Mouse (Mus musculus) gonadal fat pad, adult 2 months (tissue): ENCODE data around the gene Cyb5r1. TPM values are rescaled to one million over a fixed set of nuclear protein-coding genes. Genes with fewer than 3 reads are reported as not detected.

Experiments
- DNase-seq: peaks from one replicate; pipeline ENCODE4 v3.0.0-alpha.2; 2012; ENCODE audit warnings: low read depth
- polyA plus RNA-seq: library from polyadenylated mRNA; depleted of rRNA; stranded (reverse); fragments of >200 nt; gene quantifications from 2 replicates; pipeline ENCODE4 v1.2.3, GENCODE M21; 2012; rRNA removed

Gene Cyb5r1
- polyA plus RNA-seq, 1 experiment = 52.5 TPM

DNA sequence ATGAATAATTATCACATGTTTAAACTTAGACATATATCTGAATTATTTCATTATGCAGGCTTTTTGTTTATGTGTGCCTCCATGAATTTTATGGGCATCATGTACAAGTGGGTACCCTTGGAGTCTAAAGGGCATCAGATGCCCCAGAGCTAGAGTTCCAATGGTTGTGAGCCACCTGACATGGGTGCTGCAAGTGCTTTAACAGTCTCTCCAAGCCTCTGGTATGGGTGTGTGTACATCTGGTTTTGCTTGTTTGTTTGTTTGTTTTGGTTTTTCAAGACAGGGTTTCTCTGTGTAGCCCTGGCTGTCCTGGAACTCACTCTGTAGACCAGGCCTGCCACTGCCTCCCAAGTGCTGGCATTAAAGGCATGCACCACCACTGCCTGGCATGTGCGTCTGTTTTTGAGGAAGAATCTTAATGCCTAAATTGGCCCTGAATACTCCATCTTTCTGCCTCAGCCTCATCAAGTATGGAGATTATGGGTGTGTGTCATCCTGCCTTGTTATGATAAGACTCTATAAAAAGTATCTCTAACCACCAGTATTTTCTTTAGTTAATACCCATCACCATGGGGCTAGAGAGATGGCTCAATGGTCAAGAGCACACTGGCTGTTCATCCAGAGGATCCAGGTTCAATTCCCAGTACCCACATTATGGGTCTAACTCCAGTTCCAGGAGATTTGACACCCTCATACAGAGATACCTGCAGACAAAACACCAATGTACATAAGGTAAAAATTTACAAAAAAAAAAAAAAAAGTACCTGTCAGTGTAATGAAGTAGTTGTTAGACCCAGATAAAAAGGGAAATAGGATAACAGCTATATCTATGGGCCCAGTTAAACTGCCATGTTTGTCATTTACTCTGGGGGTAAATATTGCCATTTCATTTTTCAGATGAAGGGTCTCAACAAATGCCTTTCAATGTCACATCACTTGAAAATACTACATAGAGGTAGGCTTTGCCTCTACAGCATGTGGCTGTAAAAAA lies 55.2 kb downstream of the Cyb5r1 start:
- no peak for DNase-seq

Other genes with a start within 250 kb of the Cyb5r1 start
- gene Chil1, start 223.4 kb upstream of the Cyb5r1 start, polyA plus RNA-seq = 1.3 and 1.9 TPM in 2 replicates
- 0.13 and 0.36 TPM in 2 replicates for gene Mybph, start 212.1 kb upstream of the Cyb5r1 start, polyA plus RNA-seq
- gene Adora1, start 170.1 kb upstream of the Cyb5r1 start, polyA plus RNA-seq = 37.4 and 52.9 TPM in 2 replicates
- gene Myog, start 115.6 kb upstream of the Cyb5r1 start, polyA plus RNA-seq = not detected in 2 replicates
- 5.0 and 5.4 TPM in 2 replicates for gene Ppfia4, start 72.6 kb upstream of the Cyb5r1 start, polyA plus RNA-seq
- 70.5 and 73.9 TPM in 2 replicates for gene Tmem183a, start 43.6 kb upstream of the Cyb5r1 start, polyA plus RNA-seq
- gene 4933406M09Rik, start 19.6 kb upstream of the Cyb5r1 start, polyA plus RNA-seq = not detected in 2 replicates
- gene Adipor1, start 9.8 kb downstream of the Cyb5r1 start, polyA plus RNA-seq = 144 and 149 TPM in 2 replicates
- gene Klhl12, start 50.0 kb downstream of the Cyb5r1 start, polyA plus RNA-seq = 9.9 and 13.6 TPM in 2 replicates
- gene Rabif, start 89.1 kb downstream of the Cyb5r1 start, polyA plus RNA-seq = 16.8 and 17.7 TPM in 2 replicates
- gene Mgat4e, start 144.1 kb downstream of the Cyb5r1 start, polyA plus RNA-seq = 0.09 and 0.32 TPM in 2 replicates
- gene Kdm5b, start 154.6 kb downstream of the Cyb5r1 start, polyA plus RNA-seq = 15.5 and 16.6 TPM in 2 replicates
- 1.5 and 8.1 TPM in 2 replicates for gene Syt2, start 241.1 kb downstream of the Cyb5r1 start, polyA plus RNA-seq